Mouse (Mus musculus) frontal cortex, postnatal 10 days (tissue): ENCODE measurements at regions not wholly inside any gene's neighbourhood (a gene's known extent, or its start where the extent isn't known, plus 50 kb on each side); places are given as distances from the start of the nearest gene placed in this dataset.

Experiments
- DNase-seq, 2 experiments: peaks; one replicate each; pipeline ENCODE4 v3.0.0; 2022; ENCODE audit warnings: low spot score in 2 of 2, mixed read lengths in 1 of 2

DNA sequence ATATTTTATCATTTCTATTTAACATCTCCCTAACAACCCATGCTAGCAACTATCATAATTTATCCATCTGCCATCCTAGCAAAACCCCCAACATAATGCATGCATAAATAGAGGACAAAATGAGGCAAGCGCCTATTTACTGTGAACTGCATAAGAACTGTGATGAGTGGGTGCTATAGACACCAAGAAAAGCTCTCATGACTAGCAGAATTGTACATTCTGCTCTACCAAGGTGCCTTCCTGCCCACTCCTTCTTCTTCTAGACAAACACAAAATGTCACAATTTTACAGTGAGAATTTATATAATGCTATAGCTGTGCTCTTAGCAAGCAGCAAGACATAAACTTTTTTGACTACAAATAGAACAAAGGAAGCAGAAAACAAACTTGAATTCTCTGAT lies 305.9 kb downstream of the Brinp1 start:
- DNase-seq, result peak in 1 of 2 experiments; percentile 5

DNA sequence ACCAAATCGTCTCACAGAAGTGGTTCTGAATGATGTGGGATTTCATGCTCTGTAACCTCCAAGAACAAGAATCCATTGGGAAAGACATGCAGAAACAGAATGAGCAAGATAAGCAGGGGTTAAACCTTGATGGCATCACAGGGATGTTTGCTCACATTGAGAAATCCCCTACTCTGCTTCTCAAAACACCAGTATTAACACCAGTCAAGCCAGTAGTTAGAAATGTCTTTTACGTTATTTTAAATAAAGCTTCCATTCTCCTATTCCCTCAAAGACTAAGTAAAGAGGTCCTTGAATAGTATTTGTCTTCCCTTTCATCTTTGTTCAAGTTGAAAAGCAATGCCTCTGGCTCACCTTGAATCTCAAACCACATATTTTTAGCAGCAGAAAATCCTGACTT lies 320.9 kb downstream of the Brinp1 start:
- no peak for DNase-seq

DNA sequence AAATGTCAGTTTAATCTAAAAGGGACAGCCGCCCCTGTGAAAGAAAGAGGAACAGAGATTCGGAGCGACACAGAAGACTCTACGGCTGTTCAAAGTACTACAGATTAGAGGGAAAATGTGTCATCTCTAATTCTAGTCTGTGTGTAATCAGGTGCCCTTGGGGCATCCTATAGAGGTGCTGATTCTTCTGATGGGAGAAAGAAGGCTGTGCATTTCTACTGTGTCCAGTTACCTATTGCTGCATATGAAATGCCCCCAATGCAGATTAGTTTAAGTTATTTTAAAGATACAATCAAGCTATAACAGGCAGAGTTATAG lies 330.2 kb downstream of the Brinp1 start:
- DNase-seq, result no peak

DNA sequence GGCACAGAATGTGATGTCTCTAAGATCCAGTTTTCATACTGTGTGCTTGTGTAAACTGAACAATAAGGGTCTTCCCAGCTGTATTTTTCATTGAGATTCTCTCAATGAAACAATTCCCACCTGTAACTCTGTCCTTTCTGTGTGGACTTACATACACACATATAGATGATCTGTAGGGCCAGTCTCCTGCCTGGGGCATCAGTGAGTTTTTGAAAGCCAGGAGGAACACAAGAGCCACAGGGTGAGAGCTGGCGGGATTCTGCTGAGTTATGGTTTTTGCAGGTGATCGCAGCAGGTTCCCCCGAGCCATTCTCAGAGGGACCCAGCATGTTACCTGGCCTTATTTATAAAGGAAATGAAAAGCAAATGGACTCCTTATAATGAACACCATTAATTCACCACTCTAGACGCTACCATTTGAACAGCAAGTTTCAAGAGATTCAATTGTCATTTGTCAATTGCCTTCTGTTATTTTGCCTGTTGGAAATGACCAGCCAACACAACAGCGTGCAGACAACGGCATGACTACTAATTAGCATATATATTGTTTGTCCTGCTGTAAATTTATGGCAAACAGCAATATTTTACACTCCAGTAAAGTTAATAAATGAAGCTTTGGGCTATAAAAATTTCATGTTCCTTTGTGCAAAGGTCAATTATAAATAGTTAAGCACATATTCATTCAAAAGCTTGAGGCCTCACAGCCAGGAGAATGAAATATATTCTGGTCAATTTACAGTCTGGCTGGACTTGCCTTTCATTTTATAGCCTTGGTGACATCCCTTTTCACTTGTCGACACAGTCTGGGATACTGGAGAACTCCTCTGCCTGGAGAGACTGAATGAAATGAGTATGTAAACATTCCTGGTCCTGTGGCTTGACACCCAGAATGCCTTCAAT lies 330.8 kb downstream of the Brinp1 start:
- no peak for DNase-seq

DNA sequence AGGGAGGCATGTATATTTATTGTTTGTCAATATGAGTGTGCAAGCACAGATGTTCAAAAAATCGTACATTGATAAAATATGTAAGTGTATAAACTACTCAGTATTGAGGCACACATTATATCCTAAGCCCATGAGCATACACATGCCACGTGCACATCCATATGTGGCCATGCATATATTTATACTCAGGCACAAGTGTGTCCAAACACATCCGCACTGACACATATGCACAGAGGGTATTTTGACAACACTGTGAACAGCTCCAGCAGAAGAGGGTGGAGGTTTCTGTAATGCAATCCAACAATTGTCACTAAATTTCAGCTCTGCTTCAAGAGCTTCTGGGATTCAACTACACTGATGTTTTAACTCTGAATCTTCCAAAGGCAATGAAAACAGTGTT lies 333.6 kb downstream of the Brinp1 start:
- peak in 1 of 2 experiments; percentile 6 for DNase-seq

DNA sequence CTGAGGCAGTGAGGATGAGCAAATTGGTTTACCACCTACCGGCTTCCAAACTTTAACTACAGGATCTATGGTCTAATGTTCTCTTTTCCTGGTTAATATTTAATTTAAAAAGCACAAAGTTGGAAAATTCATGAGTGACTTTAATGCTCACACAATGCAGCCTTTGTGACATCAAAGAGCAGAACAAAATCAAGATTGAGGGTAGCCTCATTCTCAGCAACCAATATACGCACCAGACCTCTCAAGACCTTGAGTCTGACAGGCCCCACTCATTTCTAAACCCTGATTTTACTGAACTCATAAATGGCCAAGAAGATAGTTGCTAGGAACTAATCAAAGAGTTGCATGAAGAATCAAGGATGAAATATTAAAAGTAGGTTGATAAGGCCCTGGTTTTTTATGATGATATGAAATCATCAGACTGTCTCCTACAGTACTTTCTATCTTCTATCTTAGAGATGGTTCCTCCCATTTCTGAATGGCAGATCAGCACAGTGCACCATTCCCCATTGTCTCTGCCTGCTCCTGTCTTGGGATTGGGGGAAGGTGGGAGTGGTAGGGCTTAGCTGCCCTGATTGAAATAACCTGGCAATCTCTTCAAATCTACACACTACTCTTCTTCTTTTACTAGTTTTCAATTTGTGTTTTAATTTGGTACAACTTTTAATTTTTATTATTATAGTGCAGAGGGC lies 338.3 kb downstream of the Brinp1 start:
- DNase-seq, result no peak

DNA sequence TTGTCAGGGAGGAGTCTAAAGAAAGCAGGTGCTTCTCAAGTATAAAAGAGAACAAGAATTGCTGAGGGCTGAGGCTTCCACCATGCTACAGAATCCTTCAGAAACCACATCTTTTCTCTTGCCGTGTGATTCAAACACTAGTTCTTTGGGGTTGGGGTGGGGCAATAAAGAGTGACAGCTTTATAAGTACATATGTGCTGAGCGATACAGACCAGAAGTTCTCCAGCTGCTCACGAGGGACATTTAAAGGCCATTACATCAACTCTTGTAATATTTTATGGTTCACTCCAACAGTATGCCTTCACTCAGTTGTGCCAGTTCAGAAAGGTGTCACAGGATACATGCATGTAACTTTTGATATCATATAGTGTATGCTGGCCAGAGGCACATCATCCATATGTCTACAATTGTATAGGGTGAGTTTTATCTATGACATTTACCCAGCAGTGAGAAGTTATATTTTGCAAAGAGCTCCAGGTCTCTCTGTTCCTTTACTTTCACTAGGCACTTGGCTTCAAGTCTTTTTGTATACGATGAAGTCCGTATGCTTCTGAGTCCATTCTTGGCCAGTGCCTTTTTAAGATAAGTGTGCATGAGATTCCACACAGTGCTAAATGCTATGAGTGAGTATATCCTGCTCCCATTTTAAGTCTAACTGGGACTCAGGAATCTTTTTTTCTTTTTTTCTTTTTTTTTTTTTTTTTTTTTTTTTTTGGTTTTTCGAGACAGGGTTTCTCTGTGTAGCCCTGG lies 341.8 kb downstream of the Brinp1 start:
- DNase-seq, result no peak

DNA sequence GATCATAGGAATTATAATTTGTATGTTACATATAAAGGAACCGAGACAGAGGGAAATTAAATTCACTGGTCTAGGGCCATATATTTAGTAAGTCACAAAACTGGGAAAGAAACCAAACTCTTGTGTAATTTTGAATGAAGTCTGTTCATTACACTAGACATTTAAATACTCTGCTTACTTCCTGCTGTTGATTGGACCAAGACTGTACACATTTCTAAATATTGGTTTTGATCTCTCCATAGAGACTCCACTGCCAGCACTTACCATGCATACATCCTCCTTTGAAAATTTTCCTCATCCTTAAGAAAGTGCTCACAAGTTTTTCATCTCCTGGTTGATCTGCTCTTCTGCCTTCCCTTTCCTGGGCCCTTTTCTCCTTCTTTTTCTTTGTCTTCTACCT lies 358.9 kb downstream of the Brinp1 start:
- no peak for DNase-seq

DNA sequence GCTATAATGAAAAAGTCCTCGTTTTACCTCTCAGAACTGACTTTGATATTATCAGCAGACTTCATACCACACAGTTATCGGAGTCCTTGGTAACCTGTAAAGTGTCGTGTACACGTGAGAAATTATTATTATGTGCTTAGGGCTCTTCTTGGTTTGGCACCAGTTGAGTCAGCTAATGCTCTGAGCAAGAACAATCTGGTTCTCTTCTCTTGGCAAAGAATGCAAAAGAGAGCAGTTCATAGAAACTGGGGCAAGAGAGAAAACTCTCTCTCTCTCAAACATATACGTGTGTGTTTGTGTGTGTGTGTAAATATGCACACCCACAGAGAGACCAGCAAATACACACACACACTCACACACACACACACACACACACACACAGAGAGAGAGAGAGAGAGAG lies 378.8 kb downstream of the Brinp1 start:
- DNase-seq, result no peak

DNA sequence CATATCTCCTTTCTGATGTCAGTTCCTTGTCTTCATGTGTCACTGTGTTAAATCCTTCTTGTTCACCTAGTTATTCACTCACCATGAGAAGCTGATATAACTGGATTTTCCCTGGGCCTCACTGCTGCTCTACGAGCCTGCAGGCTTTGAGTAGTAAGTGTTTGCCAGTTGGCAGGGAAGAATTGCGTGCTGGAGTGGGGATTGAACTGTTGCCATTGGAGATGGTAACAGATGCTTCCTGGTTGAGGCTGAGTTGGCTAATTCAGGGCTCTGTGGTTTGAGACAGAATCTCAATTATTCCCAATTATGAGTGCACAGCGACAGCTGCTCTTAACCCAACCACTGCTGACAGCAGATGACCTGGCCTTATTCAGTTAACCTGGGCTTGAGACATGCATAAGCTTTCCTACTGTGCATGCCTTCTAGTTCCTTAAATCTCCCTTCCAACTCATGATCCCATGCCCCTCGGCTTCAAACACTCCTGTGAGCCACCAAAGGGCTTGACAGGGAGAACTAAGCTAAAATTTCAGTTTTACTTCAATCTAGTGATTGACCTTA lies 379.5 kb downstream of the Brinp1 start:
- DNase-seq, result peak; percentile 9 to 10

DNA sequence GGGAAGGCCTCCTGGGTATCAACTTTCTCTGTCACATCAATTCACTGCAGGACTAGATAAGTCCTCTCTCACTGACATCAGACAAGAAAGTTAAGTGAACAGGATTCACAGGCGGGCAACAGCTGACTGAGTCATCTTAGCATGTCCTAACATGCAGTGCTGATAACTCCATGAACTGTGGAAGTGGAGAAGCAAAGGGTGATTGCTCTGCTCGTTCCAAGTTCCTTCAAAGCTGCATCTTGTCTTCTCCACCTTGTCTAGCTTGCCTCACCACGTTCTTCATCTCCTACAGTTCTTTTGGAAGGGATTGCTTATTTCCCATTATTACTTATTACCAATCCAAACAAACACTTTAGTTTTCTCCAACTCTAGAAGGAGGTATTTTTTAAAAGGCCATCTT lies 380.9 kb downstream of the Brinp1 start:
- DNase-seq, result no peak

DNA sequence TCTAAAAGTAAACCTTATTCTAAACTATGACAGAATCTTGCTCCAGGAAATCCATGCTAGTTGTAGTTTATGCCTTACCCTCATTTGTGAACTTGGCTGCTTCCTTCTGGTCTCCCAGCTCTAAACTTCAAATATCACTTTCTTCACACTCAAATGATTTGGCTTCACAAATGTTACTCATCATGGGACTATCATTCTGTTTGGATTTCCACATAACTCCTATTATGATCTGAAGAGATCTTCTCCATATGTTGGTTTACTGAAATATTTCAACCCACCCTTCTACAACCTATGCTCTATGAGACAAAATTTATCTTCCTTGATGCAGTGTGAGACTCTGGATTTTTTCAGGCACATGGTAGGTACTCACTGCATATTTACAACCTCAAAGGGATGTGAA lies 381.7 kb downstream of the Brinp1 start:
- no peak for DNase-seq

DNA sequence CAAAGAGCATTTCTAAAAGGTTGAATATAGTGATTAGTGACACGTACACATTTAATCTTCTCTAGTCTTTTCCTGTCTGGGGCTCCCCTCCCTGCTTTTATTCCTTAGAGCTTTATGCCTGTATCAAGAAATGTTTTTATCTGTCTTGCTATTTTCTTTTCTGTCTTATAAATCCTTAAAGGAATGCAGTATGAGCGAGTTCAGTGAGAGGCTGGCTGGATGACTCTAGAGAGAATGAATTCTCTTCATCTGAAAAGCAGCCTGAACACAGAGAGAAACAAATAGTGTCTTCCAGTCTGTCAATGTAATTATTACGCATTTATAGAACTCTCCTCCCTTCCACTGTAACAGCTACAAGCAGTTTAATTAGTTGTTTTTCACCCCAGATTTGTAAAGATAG lies 417.9 kb downstream of the Brinp1 start:
- DNase-seq, result no peak

DNA sequence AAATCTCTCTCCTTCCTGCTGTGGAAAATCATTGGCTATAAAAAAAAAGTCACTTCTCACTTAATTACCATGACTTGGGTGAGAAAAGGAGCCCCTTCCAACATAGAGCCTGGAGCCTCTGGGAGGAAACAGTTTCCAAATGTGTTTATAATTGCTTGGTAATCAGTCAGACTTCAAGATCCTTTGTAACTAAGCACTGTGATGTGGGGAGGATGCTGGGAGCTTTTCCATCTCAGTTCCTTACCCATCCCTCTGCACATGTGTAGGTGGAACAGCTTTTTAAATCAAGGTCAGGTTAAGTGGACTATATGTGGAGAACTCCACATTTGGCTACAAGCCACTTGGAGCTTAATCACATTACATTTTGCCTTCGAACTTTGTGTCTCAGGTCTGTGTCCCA lies 418.4 kb downstream of the Brinp1 start:
- DNase-seq, result no peak

DNA sequence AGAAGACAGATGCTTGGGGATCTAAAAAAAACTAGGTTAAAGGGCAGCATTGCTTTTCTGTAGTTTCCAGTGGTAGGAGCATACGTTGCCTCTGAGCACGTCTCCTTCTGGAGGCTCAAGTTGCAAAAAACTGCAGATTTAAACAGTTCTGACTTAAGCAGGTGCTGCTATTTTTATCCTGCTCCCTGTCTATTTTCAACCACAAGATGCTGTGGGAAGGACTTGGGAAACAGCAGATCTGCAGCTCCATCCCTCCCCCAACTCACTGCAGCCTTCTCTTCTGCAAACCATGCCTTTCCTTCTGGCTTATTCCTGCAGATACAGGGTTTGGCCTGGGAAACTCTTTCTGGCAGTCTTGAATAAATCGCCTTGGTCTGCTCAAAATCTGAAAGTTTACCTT lies 422.1 kb downstream of the Brinp1 start:
- no peak for DNase-seq

DNA sequence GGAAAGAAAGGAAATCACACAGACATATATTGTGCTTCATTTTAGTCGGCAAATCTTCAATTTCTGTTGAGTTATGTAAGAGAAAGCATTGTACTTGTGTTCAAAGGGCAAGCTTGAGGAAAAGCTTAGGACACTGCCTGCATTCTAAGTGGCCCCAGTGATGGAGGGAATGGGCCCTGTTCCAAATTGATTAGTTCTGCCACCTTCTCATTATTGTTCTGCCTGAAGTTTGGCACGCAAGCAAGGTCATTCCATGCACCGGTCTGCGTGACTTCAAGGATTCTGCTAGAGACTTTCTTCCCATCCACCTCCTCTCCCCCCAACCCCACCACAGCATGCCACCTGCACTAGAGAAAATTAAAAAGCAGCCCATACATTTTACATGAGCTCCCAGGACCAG lies 466.2 kb downstream of the Brinp1 start:
- no peak for DNase-seq

DNA sequence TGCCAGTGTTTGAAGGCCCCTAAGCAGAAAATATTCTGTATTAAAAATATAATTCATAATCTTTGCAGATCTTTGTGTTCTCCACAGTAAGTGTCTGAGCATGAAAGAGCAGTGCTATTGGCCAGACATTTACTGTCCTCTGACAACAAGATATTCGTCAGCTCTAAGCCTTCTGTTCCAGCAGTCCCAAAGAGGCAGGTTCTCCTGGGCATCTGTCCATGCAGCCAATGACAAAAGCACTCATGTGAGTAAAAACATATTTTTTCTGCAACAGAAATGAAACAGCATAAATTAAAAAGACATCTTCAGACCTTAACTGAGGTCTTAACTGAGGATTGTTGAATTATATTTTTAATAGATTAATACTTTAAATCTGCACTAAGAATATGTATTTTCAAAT lies 467.3 kb downstream of the Brinp1 start:
- DNase-seq, result no peak

DNA sequence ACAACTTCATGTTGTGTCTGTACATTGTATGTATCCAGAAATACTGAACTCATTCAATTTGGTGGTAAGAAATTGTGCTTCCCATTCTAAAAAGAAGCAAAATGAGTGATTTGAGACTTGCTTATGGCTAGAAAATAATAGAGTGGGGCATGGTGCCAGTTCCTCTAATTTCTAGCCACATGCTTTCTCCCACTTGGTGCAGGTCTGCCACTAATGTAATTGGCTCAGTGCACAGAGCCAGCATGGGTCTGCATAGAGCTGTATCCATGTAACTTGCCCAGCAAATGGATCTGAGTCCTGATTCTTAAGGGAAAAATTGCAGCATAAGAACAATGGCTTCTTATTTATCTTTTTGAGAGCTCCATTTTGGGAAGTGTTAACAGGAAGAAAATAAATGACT lies 492.4 kb downstream of the Brinp1 start:
- DNase-seq, result no peak

DNA sequence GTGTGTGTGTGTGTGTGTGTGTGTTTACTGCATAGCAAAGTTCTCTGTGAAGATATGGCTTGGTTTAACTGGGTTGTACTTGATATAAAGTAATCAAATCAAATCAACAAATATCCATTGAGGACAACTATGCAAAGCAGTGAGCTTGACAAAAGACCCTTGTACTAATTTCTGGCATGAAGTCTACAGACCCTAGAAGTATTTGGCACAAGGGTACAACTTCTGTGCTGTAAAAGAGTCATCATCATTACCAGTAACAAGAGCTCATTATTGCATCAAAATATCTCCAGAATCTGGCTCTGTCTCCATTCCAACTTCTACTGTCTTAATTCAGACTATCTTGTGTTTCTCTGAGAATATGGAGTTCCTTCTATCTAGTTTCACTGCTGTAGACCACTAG lies 538.2 kb downstream of the Brinp1 start:
- no peak for DNase-seq

DNA sequence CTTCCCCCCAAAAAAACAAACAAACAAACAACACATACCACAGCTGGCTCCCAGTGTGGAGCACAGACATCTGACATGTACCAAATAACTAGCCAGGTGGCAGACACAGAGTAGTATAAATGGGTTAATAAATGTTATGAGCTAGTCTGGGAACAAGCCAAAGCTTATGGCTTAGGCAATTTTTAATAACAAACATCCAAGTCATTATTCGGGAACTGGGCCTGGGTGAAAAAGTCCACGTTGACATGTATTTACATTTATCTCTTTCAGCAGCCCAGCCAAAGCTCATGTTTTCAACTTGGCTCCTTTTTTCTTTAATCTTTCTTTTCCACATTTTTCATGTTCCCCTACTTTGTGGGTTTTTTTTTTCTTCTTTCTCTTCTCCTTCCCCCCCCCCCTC lies 543.4 kb downstream of the Brinp1 start:
- no peak for DNase-seq

DNA sequence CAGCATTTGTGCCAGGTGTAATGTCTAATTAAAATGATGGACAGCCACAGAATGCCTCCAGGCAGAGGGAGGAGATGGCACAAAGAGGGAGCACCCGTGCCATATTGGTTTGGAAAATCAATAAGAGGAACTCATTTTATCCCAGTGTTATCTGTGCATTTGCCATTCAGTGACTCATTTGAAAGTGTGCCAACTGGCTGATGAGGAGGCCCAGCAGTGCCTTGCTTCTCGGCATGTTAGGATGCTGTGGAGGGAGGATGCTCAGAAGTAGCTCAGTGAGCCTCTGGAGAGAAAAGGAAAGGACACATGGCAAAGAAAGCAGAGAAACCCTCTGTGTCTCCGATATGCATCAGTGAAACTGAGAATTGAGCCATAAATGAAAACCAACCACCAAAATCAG lies 549.8 kb downstream of the Brinp1 start:
- no peak for DNase-seq

DNA sequence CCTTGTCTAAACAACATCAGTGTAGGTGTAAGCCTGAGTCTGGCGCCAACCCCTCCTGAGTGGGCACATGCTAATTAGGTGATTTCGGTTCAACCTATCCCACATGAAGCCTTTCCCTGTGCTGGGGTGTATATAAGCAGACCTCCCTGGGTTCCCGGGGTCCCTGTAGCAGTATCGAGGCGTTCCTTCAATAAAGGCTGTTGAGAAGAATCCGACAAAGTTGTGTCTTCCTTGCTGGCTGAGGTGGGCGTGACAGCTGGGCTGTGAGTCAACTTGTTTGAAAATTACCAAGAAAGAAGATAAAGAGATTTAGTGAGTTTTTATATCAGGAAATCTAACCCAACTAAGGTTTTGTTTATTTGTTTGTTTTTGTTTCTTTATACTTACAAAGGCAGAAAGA lies 567.1 kb downstream of the Brinp1 start:
- no peak for DNase-seq
